Mouse (Mus musculus) erythroblast, adult 5-6 weeks (primary cell): ENCODE results near the gene Tox3. TPM values are rescaled to one million over a fixed set of nuclear protein-coding genes. Genes with fewer than 3 reads are reported as not detected.

Experiments used
- ATAC-seq: replicated peaks from 2 replicates; pipeline ENCODE4 v1.8.0; 2016; ENCODE audit warnings: moderate number of reproducible peaks, mild to moderate bottlenecking, moderate TSS enrichment, inconsistent platforms; ENCODE audit not compliant: poor library complexity, low FRiP score, severe bottlenecking
- total RNA-seq, 2 experiments: library from RNA; stranded (forward) in 1 of 2; stranded (reverse) in 1 of 2; fragments of 150-400 nt in 1 of 2; fragments of 200-764, 138-1000 nt in 1 of 2; gene quantifications; 2 replicates each; pipeline versions ENCODE4 v1.2.3 to v1.2.4; 2015 to 2017; ENCODE audit warnings: low replicate concordance in 2 of 2

Tox3 gene
- total RNA-seq (2015; ENCODE audit: low replicate concordance) (not detected in 2 replicates), total RNA-seq (2017; ENCODE audit: low replicate concordance) (not detected in 2 replicates)

DNA sequence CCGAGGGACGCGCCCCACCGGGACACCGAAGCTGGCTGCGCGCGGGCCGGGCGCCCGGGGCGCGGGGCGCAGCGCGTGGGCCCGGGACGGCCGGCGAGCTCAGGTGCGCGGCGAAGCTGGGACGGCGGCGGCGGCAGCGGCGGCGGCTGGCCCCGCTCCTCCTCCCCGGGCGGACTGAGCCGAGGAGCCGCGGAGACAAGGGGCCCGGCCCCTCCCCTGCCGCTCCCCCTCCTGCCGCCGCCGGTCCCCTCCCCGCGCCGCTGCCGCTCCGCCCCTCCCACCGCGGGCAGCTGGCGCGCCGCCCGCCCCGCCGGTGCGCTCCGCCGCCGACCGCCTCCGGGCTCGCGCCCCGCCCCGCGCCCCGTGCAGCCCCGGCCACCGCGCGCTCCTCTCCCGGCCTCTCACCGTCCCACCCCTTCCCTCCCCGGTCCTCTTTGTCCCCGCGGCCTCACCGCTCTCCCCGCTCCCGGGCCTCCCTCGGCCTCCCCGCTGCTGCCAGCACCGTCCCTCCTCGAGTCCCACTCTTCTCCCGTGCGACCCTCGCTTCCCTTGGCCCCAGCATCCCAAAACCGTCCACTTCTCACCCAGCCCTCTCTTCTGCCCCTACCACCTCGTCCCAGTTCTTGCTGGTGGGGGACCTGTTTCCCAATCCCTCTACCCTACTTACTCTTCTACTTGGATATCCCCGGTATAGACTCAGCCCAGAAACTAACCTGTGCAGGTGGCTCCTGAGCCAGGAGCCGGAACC is at the start of gene Tox3:
Gene Tox3, minus strand, starts transcription at position 166 of the 748 bp plus-strand sequence.
- no peak for ATAC-seq

DNA sequence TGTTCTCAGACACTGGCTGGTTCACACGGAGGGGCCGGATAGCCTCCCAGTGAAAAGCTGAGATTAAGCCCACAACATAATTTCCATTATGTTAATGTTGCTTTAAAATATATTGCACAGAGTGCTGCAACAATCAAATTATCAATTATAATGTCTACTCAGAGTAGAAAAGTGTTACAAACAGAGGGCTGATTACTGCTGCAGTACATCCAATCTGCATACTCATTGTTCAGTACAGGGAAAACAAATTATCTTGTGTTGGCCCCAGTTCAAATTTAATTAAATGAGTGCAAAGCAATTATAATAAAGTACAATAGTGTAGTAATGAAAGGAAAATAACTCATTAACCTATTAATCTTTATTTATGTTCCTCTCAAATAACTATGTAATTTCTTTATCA is 44.5 kb upstream of the Tox3 start:
- no peak for ATAC-seq

DNA sequence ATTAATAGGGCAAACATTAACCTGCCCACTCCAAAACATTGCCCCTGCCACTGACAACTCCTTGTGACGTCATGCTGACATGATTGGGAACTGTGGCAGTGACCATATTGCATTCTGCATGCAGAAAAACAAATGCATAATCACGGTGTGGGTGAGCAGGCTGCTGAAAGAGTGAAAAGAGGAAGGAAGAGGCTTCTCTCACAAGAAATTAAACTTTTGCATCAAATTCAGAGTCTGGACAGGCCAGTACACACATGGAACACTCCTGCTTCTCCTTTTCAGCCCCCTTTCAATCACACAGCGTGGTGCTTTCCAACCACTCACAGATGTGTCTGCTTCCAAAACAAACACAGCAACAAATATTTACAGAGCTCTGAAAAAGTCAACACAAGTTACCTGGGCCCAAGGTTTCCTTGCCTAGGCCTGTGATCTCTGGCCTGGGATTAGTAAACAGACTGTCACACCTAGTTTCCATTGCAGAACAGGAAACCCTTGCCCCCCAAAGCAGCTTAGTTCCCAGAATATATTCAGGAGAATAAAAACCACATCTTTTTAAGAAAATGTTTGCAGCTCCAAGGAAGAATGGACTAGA is 43.4 kb upstream of the Tox3 start:
- no peak for ATAC-seq

DNA sequence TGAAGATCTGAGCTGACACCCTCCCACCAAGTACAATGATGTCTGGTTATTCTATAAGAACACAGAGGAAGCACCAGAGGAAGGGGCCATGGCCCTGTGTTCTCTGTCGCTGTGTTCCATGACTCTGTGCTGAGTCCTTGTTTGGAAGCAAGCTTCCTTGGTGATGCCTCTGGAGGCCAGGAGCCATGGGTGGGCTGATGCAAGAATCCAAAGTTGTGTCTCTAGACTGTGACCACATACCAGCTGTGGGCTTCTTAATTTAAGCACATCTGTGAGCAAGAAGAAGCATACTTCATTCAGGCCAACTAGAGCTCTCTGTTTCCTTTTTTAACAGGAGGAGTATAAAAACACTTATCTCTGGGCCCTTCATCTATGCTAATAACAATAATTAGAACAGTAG is 42.7 kb upstream of the Tox3 start:
- no peak for ATAC-seq

DNA sequence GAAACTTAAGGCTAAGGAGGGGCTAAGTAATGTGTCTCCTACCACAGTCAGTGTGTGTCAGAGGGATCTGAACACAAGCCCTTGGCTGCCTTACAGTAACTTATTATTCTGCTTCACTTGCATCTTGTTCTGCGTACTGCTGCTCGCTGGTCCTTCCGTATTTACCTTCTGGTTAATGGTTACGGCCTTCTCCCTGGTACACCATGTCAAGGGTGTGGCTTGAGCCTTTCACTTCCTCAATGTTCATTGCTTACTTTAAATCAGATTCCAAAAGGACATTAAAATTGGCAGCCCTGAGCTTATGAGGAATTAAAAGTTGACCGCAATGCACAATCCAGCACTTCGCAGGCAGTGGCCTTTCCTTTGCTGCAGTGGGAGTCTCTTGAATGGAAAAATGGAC is 30.9 kb upstream of the Tox3 start:
- no peak for ATAC-seq

DNA sequence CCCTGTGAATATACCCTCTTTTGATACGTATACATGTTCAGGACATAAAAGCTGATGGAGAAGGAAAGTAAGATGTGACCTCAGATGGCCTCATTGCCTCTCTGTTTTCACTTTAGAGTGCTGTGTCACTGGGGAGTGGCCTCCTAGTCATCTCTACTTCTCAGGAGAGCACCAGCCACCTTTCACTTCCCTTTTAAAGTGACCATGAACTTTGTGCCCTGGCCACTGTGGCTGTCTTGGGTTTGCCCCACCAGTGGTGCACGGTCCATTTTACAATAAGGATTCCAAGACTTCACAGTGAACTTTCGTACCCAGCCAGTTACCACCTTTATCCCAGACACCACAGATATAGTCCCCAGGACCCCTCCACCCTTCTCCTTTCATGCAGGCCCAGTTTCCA is 29.9 kb upstream of the Tox3 start:
- ATAC-seq: no peak

DNA sequence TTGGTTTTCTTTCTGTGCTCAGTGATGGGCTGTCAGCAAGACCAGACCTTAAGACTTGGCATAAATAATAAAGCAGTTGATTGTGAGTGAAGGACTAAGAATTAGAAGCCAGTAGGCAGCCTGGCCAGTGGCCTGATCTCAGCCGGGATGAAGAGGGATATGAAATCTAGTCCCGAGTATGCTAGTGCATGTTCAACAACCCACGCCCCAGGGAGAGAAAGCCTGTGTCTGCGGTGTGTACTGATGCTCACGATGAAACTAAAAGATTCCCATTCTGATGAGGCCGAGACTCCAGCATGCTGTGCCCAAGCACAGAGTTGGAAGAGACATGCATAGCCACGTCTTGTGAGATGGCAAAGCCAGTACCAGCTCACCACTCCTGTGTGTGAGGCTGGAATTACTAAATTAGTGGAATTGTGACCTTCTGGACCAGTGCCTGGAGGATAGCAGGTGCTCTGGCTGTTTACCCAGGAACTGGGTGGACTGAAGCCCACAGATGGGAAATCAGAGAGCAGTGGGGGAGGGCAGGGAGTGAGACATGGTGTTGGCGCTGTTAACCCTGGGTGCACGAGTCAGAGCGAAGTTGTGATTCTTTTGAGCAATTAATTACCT is 23.6 kb upstream of the Tox3 start:
- ATAC-seq: no peak

DNA sequence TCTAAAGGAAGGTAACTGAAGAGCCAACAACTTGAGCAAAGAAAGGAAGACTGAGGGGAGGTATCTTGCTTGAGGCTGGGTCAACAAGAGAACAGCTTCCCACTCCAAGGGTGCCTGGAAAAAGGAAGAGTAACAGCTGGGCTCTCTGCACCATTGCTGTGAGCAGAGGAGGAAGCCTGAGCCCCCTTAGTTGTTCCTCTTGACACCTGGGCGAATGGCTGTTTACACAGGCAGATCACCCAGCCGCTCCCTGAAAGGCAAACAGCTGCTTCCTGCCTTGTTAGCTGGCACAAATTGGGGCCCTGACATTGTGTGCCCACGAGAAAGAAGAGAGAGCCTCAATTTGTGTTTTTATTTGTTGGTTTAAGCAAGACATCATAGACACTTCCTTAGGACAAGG is 21.7 kb upstream of the Tox3 start:
- ATAC-seq: no peak

DNA sequence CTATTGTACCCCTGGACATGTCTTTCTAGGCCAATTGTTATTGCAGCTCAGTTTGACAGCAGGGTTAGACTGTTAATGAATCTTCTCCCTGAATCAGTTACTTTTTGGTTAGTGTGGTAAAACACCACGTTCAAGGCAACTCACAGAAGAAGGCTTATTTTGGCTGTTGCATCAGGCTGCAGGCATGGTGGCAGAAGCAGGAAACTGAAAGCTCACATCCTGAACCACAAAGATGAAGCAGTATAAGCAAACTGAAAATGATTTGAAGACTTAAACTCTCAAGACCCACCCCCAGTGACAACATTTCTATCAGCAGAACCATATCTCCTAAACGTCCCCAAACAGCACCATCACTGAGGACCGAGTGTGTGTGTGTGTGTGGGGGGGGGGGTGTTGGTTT is 8.6 kb upstream of the Tox3 start:
- ATAC-seq: no peak

DNA sequence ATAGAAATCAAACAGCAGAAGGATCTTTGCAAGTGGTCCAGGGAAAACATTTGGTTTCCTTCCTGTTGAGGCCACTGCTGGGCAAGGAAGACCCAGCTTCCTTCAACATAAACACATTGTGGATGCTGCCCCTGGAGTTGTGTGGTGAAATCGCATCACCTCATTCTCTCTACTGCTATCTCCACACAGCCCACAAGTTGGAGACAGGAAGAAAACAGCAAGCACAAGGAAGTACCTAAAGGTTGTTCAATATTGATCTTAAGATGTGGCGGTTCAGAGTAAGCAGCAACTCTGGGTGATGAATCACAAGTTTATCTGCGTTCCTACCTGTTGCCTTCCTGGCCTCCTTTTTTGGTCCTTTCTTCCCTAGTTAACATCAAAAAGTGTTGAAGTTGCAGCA is 6.6 kb upstream of the Tox3 start:
- ATAC-seq: no peak

DNA sequence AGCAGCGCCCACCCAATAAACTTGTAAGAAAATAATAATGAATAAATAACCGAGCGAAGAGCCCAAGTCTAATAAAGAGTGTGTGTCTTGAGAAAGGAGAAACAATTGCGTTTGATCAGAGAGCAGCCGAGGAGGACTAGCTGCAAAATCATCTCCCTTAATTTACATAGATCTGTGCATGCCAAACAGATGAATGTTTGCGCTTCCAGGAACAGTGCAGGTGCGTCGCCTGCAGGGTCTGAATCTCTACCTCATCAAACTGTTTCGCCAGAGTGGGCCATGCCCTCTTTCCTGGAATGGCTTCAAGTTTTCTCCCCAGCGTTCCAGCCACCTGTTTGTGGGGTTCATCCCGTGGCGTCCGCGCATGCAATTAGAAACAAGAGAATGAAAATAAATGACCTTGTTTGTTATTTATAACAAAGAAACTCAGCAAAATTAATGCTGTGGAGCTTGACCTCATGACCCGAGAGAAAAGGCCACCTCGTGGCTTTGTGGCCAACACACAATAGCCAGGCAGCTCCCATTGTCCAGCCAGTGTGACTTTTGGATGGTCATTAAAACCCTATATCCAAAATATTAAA is 5.9 kb upstream of the Tox3 start:
- ATAC-seq: no peak

DNA sequence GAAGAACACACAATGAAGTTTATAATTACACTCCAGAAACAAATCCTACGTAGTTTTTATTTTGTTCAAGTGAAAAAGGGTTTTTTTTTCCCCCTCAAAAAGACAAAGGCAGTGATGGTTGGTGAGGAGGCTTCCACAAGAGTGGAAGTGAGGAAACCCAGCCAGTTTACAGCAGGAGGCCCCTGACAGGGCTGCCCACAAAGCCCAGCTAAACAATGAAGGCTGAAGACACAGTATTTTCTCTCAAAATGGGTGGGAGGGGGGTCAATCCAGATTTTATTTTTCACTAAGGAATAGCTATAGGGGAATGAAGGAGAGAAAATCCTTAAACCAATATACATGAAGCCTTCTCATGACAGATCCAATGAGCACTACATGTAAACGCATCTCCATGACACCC is 5.4 kb upstream of the Tox3 start:
- ATAC-seq: no peak

DNA sequence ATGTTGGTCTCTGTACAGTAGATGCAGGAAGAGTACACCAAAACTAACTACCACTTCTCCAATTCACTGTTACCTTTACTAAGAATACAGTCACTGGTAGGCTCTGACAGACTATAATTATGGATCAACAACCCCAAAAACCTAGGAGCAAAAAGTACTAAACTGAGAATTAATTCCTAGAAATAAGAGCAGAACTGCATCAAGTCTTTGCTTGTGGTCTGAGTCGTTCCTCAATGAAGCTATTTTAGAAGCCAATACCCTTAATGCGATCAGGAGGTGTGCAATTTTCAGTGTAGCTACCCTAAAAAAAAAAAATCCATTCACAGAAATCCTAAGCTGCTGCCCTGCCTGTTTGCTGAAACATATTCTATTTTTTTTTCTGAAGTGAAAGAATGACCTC is 4.8 kb upstream of the Tox3 start:
- no peak for ATAC-seq

DNA sequence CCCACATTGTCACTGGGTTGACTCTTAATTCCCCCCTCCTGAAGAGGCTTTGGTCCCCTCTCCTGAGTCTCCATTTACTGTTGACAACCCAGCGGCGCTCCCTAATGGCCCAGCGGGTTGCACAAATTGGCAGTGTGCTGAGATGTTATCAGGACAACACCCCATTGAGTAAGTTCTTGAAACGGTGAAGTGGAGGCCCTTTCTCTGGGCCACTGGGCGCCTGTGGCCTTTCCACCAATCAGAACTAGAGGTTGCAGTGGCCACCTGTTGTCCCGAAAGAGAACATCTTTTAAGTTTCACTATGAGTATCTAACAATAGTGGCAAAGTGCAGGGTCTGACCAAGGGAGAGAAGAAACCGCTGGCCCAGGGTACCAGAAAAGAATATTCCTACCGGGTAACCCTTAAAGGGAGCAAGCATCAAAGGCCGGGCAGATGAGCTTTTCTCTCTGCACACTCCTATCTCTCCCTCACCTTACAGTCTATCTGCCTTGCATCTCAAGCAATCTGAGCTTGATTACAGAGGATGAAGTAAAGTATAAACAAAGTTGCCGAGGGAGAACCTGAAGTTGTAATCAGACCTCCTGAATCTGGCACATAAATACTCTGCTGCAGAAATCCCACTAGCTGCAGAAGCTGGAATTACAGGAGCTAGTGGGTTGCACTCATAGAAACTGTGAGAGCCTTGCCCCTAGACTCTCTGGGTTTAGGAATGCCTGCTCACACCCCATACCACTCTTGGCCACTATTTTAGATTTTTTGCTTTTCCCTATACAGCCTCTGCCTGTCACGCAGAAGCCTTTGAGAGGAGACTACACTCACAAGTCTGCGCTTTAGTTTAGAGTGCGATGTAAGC is 1.8 kb upstream of the Tox3 start:
- no peak for ATAC-seq

DNA sequence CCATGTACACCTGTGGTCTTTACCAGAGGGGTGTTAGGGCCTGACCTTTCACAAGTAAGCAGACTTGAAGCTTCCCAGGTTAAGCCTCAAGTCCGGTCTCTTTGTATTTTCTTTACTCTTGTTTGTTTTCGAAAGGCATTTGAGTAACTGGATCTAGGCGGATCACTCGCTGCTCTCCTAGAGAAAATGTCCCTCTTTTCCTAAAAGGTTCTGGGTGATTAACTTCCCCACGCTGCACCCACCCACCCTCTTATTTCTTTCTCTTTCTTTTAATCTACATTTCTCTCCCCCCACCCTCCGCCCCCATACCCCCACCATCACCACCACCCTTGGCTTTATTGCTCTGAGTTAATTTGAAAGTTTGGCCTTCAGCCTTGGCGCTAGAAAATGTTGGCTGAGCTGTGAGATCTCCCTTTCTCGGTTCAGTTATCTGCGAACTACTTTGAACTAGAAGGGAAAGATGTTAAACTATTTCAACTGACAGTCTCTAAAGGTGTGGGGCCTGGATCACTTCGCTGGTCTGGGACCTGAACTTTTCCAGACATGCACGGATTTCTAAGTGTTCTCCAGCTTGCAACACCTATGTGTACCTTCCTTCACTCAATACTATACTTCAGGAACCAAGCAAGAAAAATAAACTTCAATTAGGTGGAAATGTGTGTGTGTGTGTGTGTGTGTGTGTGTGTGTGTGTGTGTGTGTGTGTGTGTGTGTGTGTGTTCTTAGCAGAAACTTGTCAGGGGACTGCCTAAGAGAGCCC is 962 bp upstream of the Tox3 start:
- no peak for ATAC-seq

DNA sequence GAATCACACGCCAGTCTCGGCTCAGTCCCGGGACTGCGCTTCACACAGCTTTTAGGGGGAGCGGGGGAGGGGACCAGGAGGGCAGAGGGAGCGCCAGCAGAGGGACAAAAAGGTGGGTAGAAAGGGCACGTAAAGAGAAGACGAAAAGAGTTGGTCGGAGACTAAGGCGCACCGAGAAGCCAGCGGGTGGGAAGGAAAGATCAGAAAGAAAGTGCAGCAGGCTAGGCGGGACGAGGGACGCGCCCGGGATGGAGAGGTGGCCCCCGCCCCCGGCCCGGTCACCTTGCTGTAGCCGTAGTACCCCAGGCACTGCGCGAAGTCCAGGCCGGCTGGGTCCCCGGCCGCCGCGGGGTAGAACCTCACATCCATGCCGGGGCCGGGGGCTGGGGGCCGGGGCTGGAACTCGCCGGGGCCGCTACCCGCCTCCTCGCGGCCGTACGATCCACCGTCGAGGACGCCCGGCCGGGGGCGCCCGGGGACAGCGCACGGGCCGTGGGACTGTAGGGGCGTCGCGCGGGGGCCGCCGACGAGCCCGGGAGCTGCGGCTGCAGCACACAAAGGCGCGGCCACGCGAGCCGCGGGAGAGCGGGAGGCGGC is 464 bp downstream of the Tox3 start:
- no peak for ATAC-seq

DNA sequence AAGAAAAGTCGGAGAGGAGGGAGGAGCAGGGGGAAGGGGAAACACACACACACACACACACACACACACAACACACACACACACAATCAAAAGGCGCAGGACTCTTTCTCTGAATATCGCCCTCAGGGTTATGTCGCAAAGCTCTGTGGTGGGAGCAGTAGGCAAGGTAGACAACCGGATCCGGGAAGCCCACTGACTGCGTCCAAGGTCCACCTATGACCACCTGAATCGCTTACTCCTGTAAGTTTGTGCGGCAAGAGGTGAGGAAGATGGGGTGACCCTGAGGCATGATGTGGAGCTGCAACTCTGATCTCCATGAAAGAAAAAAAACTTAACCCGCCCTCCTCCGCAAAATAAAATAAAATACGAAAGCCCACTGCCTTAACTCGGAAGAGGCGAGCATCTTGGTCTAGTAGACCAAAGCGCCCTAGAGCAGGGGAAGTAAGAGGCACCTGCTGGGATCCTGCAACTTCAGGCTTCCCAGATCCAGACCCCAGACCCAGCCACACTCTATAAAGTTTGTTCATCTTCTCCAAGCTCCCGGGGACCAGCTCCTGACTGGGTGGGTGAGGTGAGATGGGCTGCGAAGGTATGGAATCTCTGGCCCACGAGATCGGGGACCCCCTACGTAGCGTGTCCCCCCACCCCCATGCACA is 1.1 kb downstream of the Tox3 start:
- ATAC-seq: no peak

DNA sequence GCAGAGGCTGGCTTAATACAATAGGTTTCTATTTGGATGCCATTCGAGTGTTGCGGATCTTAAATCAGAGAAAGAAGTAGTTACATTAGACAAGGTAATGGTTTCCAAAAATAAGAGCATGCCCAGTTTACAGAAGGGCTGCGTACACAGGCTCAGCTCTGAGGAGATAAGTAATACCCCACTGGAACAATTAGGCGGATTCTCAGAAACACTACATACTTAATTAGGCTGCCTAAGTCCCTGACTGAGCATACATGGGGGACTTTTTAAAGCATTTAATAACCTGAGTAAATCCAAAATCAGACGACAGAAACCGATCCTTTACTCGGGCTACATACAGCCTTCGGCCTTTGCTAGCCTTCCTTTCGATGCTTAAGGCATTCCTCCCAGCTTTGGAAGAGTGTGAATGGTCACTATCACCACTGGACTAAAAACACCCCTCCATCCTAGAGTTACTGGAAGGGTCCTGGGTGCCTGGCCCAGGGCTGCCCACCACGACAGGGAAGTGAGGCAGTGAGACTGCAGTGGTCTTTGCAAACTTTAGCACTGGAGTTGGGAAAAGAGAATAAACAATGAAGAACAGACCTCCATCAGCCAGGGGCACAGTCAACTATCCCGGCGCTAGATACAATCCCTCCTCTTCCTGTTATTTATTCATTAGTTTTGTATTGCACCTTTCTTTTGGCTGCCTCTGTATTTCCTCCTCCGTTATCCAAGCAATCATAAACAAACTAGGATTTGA is 1.8 kb downstream of the Tox3 start:
- no peak for ATAC-seq
